Mouse (Mus musculus): ENCODE measurements around the gene Hist2h2be. TPM values are rescaled to one million over a fixed set of nuclear protein-coding genes. Genes with fewer than 3 reads are reported as not detected.

Gene Hist2h2be
- polyA plus RNA-seq, 1 experiment: 0.21 TPM

- TF ChIP-seq GATA1 (IDR thresholded peaks at IDR 0.05; ENCODE audit: low read length): no peak
These were observed 25.2 kb upstream of the Hist2h2be start for GRCm38 (mm10) chr3:96195616-96196313.

- TF ChIP-seq GATA1 (IDR thresholded peaks at IDR 0.05; ENCODE audit: low read length): no peak
These were observed 24.3 kb upstream of the Hist2h2be start for GRCm38 (mm10) chr3:96196437-96197128.

GRCm38 (mm10) chr3:96197129-96197749, 23.7 kb upstream of the Hist2h2be start:
- TF ChIP-seq GATA1 (IDR thresholded peaks at IDR 0.05; ENCODE audit: low read length): no peak

DNA sequence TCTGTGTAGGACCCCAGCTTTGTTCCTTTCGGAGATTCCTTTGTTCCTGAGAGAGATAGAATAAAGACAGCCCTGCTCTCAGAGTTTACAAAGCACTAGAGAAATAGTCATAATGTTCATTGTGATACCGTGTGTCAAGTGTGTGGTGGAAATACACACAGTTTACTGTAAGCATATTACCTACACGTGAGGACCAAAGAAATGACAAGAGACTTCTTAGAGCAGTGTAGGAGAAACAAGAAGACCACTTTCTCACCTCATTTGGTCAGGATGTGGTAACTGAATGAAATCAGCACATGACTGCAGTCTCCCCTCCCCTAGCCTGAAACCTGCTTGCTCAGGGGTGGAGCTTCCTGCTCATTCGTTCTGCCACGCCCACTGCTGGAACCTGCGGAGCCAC, 22.7 kb upstream of the Hist2h2be start:
- TF ChIP-seq GATA1 (IDR thresholded peaks at IDR 0.05; ENCODE audit: low read length): no peak

DNA sequence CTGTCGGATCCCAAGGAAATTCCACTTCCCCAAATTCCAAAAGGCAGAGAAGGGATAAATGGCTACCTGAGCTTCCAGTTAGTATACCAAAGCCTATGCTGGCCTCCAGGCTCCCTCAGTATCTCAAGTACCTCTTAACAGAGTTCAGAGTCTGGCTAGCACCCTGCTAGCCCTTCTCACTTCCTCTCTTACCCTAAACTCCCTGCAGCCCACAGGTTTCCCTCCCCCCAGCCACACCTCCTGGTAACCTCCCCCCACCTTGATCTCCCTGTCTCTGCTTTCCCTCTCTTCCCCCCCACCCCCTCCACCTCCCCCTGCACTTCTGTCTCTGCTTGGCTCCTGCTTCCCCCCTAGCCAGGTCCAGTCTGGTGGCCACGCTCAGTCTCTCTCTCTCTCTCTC, 21.2 kb upstream of the Hist2h2be start:
- TF ChIP-seq GATA1 (IDR thresholded peaks at IDR 0.05; ENCODE audit: low read length): no peak

- no peak for TF ChIP-seq GATA1 (IDR thresholded peaks at IDR 0.05; ENCODE audit: low read length)
These were observed 13.1 kb upstream of the Hist2h2be start for GRCm38 (mm10) chr3:96207819-96208218.

DNA sequence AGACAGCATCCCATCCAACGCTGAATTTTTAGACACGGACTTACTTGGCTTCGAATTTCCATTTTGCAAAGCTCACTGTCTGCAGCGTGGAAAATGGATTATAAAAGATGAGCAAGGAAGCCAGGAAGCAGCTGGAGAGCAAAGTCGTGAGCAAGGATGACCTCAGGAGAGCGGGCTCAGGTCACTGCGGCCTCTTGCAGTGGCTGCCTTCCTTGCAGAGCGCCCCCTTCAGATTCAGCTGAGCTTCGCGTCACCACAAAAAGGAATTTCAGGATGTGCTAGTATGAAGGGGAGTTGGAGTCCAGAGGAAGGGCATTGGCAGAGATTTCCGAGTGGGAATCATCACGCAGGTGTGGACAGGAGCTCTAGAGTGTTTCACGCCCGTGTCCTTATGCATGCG, 11.7 kb upstream of the Hist2h2be start:
- no peak for TF ChIP-seq GATA1 (IDR thresholded peaks at IDR 0.05; ENCODE audit: low read length)

- TF ChIP-seq GATA1 (IDR thresholded peaks at IDR 0.05; ENCODE audit: low read length): no peak
These were observed 1.7 kb upstream of the Hist2h2be start for GRCm38 (mm10) chr3:96219191-96219641.

GRCm38 (mm10) chr3:96219661-96220130, 1.2 kb upstream of the Hist2h2be start, which contains the start of the genes Bola1 and Hist2h2ab:
TSS of gene Bola1 (minus strand) at chr3:96219709.
TSS of gene Hist2h2ab (plus strand) at chr3:96219865.
- TF ChIP-seq GATA1 (IDR thresholded peaks at IDR 0.05; ENCODE audit: low read length): no peak

GRCm38 (mm10) chr3:96221640-96222038, 720 bp downstream of the Hist2h2be start:
- no peak for TF ChIP-seq GATA1 (IDR thresholded peaks at IDR 0.05; ENCODE audit: low read length)

DNA sequence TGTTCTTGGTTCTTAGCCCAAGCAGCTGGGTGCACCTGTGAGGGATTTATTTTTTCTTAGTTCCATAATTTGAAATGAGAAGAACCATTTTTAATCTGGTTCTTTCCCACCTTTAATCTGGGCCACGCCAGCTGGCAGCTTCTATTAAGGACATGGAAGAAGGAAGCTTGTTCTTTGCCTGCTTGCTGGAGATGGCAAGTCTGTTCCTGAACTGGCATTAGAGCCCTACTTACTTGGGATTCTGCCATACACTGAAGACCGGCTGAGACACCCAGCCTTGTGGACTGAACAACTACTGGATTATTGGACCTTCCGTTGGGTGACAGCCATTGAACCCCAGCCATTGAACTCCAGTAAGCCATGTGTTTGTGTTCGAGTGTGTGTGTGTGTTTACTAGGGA, 1.9 kb downstream of the Hist2h2be start:
- no peak for TF ChIP-seq GATA1 (IDR thresholded peaks at IDR 0.05; ENCODE audit: low read length)

DNA sequence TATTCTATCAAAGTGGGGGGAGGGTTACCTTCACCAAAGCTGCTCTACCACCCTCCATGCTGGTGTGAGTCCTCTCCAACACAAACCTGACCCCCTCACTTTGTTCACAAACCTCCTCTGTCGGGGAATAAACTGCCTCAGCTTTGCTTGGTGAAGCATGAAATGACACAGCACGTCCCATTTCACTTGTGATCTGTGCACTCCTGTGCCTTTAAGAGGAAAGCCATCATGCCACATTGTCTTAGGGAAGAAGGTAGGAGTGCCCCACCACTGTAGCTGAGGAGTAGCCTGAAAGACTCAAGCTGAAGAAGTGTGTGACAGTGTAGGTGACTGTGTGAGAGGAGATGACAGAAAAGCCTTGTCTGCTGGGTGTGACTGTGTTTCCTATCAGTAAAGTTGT, 4.5 kb downstream of the Hist2h2be start:
- no peak for TF ChIP-seq GATA1 (IDR thresholded peaks at IDR 0.05; ENCODE audit: low read length)

DNA sequence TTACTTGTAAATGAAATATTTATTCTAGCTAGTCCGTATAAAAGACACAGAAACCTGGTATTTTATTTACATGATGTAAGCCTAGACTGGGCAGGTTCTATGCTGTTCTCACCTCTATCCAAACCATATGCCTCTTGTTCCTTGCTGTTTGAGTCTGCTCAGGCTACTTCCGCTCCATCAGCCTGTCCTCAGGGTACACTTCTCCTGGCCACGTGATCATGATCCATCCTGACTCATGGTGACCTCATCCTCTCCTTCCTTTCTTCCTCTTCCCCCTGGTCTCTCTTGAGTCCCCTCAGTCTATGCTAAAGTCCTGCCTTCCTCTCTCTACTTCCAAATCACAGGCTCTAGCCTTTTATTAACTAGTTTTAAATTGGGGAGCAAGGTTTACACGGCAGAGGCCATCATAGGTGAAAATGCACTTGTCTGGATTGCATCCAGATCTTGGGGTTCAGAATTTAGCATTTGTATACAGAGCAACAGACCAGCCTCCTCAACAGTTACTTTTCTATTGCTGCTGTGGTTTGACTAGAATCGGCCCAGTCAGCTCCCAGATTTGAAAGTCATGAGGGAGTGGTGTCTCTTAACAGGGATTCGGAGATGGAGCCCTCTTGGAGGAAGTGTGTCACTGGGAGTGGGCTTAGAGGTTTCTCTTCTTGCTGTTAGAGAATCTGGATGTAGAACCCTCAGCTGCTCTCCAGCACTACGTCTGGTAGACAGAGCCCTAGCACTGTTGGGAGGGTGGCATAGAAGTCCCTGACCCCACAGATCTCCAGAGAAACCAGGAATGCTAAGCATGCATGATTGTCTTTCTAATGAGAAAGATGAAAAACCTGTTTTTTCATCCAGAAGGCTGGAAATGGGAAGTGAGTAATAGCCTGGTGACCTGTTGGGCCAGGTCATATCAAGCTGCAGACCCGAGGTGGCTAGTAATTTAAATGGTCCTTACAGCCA, 6.1 kb downstream of the Hist2h2be start:
- no peak for TF ChIP-seq GATA1 (IDR thresholded peaks at IDR 0.05; ENCODE audit: low read length)

DNA sequence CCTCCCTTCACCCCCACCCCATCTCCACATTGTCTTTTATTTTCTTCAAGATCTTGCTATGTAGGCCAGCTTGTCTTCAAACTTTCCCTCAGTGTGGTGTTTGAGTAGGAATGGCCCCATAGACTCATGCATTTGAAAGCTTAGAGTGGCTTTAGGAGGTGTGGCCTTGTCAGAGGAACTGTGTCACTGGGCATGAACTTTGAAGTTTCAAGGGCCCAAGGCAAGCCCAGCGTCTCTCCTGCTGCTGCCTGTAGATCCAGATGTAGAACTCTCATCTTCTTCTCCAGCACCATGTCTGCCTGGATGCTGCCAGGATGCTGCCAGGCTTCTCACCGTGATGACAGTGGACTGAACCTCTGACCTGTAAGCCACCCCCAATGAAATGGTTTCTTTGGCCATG, 7.9 kb downstream of the Hist2h2be start:
- no peak for TF ChIP-seq GATA1 (IDR thresholded peaks at IDR 0.05; ENCODE audit: low read length)

DNA sequence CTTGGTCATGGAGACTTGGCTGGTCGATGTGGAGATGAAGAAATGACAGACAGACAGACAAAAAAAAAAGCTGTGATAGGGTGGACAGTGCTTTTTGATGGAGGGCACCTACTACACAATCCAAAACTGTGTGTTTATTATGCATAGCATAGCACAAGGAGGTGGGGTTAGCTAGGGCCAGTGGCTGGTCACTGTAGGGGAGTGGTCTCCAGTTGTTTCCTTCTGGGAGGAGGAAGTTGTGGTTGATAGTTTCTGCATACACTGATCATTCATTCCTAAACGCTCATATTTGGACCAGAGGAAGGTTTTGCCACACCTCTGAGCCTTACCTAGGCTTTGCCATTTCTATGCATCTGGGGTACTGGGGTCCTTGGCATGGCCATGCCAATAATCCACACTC, 9.5 kb downstream of the Hist2h2be start:
- no peak for TF ChIP-seq GATA1 (IDR thresholded peaks at IDR 0.05; ENCODE audit: low read length)

All from G1E-ER4 (cell line).